Comparison of ENCODE assay signal across 13 mouse cellular contexts in genomic region chr4:135232563-135232962, GRCm38 (mm10).
"Had no signal": no experiment of that assay in that cellular context is flagged by ENCODE, and none has a peak within 500 bp of the region (broad histone marks: within the 10 kb centered on the region; RNA-seq: fewer than 3 reads in every experiment).

No protein-coding gene starts in this region.

- H3K9me3 ChIP-seq: limb, embryonic 13.5 days; liver, embryonic 12.5 days; midbrain, embryonic 10.5 days; neural tube, embryonic 12.5 days had no signal

- ATAC-seq: intestine, postnatal 0 days; liver, embryonic 12.5 days had no signal

- H3K27me3 ChIP-seq: limb, embryonic 13.5 days; liver, embryonic 12.5 days; neural tube, embryonic 12.5 days had no signal

- H3K4me2 ChIP-seq: limb, embryonic 13.5 days; liver, embryonic 12.5 days; lung, embryonic 14.5 days; neural tube, embryonic 12.5 days had no signal

- H3K4me3 ChIP-seq: limb, embryonic 13.5 days; liver, embryonic 12.5 days; midbrain, embryonic 10.5 days; neural tube, embryonic 12.5 days had no signal

- H3K4me1 ChIP-seq: midbrain, embryonic 10.5 days had no signal

- H3K9ac ChIP-seq: limb, embryonic 13.5 days; liver, embryonic 12.5 days; lung, embryonic 14.5 days; neural tube, embryonic 12.5 days had no signal

- DNase-seq: kidney, postnatal 25 days; layer of hippocampus, postnatal 36 days; lung, embryonic 14.5 days; lung, postnatal 10 days; lung, postnatal 4 days; midbrain, embryonic 14.5 days; thymus, adult 18-20 months; thymus, postnatal 14 days had no signal

- H3K27ac ChIP-seq: limb, embryonic 13.5 days; liver, embryonic 12.5 days; midbrain, embryonic 10.5 days; neural tube, embryonic 12.5 days had no signal
